Mouse (Mus musculus) E14TG2a.4 (cell line): Measurements from ENCODE around the gene Ebf4.

Experiments
- H3K27me3 ChIP-seq: 2 replicates; pipeline ENCODE4 v1.6.1; 2014; ENCODE audit warnings: low read length, control low read depth; ENCODE audit not compliant: insufficient read depth
- H3K36me3 ChIP-seq: 2 replicates; pipeline ENCODE4 v1.6.1; 2014; ENCODE audit warnings: low read length, control low read depth; ENCODE audit not compliant: insufficient read depth
- H3K4me1 ChIP-seq: replicated peaks from 2 replicates; pipeline ENCODE4 v1.6.1; 2014; ENCODE audit warnings: low read depth, low read length, control low read depth
- H3K4me3 ChIP-seq: replicated peaks from 2 replicates; pipeline ENCODE4 v1.5.1; 2014; ENCODE audit warnings: mild to moderate bottlenecking, low read length
- H3K9me3 ChIP-seq: 2 replicates; pipeline ENCODE4 v1.6.1; 2014; ENCODE audit warnings: low read length, control low read depth
- CTCF ChIP-seq: conservative IDR thresholded peaks from 2 replicates; pipeline ENCODE4 v1.5.1; 2014; ENCODE audit warnings: low read length
- NANOG ChIP-seq: IDR thresholded peaks from 2 replicates; pipeline ENCODE4 v1.6.1; 2014; ENCODE audit warnings: borderline replicate concordance, low read length, mixed read lengths
- POU5F1 ChIP-seq: IDR thresholded peaks from 2 replicates; pipeline ENCODE4 v1.6.1; 2014; ENCODE audit warnings: low read length, borderline replicate concordance

Ebf4 gene

DNA sequence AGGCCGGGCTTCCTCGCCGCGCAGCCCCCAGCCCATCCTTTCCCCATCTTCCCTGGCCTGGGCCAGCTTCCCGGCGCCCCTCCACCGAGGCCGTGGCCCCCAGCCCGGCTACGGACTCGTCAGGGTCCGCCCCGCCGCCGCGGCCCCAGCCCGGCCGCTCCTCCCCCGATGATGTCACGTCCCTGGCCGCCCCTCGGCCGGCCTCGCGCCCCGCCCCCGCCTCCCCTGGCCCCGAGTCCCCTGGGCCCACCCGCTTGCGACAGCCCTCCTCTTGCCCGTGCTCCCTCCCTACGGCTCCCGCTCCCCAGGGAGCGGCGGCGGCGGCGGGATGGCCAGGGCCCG is at the start of gene Ebf4:
Gene Ebf4 (plus strand): TSS at position 234 of the 342 bp plus-strand sequence.
- no peaks in the 10 kb centered on the region for H3K9me3 ChIP-seq
- H3K4me1 ChIP-seq, result peaks cover 32% of the 10 kb centered on the region
- H3K4me3 ChIP-seq, result peak within 1 kb of the TSS; percentile 81
- H3K36me3 ChIP-seq, result no peaks in the 10 kb centered on the region
- TF ChIP-seq POU5F1 (no peak), CTCF (no peak), NANOG (no peak)
- H3K27me3 ChIP-seq, result peaks cover 75% of the 10 kb centered on the region

DNA sequence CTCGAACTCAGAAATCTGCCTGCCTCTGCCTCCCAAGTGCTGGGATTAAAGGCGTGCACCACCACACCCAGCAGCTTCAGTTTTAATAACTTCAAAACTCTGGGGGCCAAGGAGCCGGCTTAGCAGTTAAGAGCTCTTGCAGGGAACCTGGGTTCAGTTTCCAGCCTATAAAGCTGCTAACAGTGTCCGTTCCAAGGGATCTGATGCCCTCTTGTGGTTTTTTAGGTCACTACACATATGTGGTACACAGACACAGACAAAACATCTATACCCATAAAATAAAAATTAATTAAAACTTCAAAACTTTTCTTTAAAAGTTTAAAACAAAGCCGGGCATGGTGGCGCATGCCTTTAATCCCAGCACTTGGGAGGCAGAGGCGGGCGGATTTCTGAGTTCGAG is 48.1 kb upstream of the Ebf4 start:
- H3K4me1 ChIP-seq, result peaks cover 4% of the 10 kb centered on the region; the same call in 1 of the 2 replicates
- H3K4me3 ChIP-seq, result no peak overlapping the region
- no peak for TF ChIP-seq POU5F1
- peak; percentile 46 for TF ChIP-seq CTCF
- TF ChIP-seq NANOG, result no peak
- no peaks in the 10 kb centered on the region; the same call in 1 of the 2 replicates for H3K27me3 ChIP-seq
- H3K9me3 ChIP-seq, result no peaks in the 10 kb centered on the region
- no peaks in the 10 kb centered on the region for H3K36me3 ChIP-seq

DNA sequence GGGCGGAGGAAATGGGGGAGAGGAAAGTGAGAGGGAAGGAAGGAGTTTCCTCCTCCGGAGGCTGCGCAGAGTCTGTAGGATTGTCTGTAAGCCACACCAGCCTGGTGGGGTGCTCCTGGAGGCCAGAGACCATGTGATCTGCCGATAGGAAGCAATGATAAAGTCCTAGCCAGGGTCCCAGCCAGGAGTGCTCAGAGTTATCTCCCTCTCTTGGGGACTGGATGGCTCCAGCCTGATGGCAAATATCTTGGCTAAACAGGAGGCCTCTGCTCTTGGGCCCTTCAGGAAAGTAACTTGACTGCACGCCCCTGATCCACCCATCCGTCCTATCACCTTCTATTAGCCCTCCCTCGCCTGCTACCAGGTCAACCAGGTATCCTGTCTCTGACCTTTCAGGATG is 46.7 kb upstream of the Ebf4 start:
- H3K27me3 ChIP-seq, result no peaks in the 10 kb centered on the region; the same call in 1 of the 2 replicates
- no peaks in the 10 kb centered on the region for H3K9me3 ChIP-seq
- peaks cover 4% of the 10 kb centered on the region; the same call in 1 of the 2 replicates for H3K4me1 ChIP-seq
- H3K36me3 ChIP-seq, result no peaks in the 10 kb centered on the region
- no peak for TF ChIP-seq NANOG
- TF ChIP-seq POU5F1, result no peak
- no peak for TF ChIP-seq CTCF
- H3K4me3 ChIP-seq, result no peak overlapping the region

DNA sequence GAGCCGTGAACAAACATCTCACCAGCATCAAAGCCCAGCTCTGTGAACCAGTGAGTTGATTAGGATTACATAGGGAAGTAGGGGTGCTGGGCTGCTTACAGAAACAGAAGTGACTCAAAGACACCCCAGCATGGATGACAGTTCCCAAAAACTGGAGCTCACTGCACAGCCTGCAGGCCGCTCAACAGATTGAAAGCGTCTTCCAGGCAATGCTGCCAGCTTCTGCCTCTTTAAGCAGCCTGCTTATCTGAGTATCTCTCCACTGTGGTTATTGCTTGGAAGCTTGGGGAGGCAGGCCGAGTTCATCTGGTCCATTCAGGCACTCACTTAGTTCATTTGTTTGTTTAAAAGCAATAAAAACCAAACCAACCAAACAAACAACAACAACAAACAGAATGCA is 38.2 kb upstream of the Ebf4 start:
- no peaks in the 10 kb centered on the region for H3K4me1 ChIP-seq
- no peak for TF ChIP-seq NANOG
- TF ChIP-seq CTCF, result no peak
- no peak for TF ChIP-seq POU5F1
- no peaks in the 10 kb centered on the region for H3K9me3 ChIP-seq
- no peaks in the 10 kb centered on the region for H3K36me3 ChIP-seq
- H3K4me3 ChIP-seq, result no peak overlapping the region
- no peaks in the 10 kb centered on the region; the same call in 1 of the 2 replicates for H3K27me3 ChIP-seq

DNA sequence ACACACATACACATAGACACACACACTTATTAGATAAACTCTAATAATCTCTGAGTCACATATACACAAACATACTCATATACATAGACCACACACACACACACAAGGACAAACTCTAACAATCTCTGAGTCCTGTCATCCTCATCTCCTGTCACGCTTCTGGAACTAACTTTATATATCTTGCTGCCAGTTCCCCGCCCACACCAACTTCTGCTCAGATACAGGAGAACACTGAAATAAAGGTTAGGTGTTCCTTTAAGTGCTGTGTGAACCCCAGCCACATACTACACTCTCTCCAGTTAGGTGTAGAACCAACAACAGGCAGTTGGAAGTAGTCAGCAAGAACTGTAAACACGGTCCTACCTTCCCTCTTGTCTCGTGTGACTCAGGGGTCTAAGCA is 34.1 kb upstream of the Ebf4 start:
- no peaks in the 10 kb centered on the region for H3K9me3 ChIP-seq
- H3K27me3 ChIP-seq, result no peaks in the 10 kb centered on the region; the same call in 1 of the 2 replicates
- no peaks in the 10 kb centered on the region for H3K36me3 ChIP-seq
- TF ChIP-seq NANOG, result no peak
- TF ChIP-seq CTCF, result no peak
- no peak for TF ChIP-seq POU5F1
- no peaks in the 10 kb centered on the region; the same call in 1 of the 2 replicates for H3K4me1 ChIP-seq
- H3K4me3 ChIP-seq, result no peak overlapping the region

DNA sequence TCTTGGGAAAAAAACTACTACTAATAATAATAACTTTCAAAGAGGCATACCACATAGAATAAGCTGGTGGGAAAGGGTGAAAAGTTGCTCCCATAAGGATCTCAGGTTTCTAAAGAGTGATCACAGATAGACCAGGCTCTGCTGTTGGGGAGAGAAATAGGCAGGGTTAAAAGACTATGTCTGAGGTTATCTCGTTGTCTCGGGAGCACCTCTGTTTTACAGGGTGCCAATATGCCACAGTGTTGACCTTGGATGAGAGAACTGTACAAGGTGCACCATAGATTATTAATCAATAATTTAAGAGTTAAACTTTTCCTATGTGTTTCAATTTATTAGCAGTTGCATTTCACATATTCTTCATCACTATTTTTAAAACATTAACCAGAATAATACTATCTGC is 33.1 kb upstream of the Ebf4 start:
- TF ChIP-seq NANOG, result no peak
- no peak for TF ChIP-seq CTCF
- TF ChIP-seq POU5F1, result no peak
- Histone ChIP-seq H3K27me3 (no peaks in the 10 kb centered on the region; the same call in 1 of the 2 replicates), H3K4me3 (no peak overlapping the region), H3K9me3 (no peaks in the 10 kb centered on the region), H3K4me1 (no peaks in the 10 kb centered on the region; the same call in 1 of the 2 replicates), H3K36me3 (no peaks in the 10 kb centered on the region)

DNA sequence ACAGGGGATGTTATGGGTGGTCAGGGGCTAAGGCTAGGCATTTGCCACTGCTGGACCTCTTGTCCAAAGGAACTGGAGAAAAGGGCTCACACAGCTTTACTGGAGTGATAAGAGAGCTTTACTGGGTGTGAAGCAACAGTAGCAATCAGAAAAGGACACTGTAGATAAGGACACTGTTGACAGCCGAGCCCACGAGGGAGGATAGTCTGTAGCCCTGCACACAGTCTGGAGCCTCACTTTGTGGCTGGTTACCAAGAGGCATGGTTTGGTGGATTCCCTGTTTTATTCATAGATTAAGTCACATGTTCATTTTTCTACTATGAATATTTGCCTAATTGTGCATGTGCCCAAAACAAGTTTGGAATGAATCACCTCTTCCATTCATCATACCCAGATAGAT is 32.6 kb upstream of the Ebf4 start:
- Histone ChIP-seq H3K4me3 (no peak overlapping the region), H3K9me3 (no peaks in the 10 kb centered on the region), H3K27me3 (no peaks in the 10 kb centered on the region; the same call in 1 of the 2 replicates), H3K36me3 (no peaks in the 10 kb centered on the region), H3K4me1 (no peaks in the 10 kb centered on the region; the same call in 1 of the 2 replicates)
- no peak for TF ChIP-seq CTCF
- TF ChIP-seq POU5F1, result no peak
- TF ChIP-seq NANOG, result no peak

DNA sequence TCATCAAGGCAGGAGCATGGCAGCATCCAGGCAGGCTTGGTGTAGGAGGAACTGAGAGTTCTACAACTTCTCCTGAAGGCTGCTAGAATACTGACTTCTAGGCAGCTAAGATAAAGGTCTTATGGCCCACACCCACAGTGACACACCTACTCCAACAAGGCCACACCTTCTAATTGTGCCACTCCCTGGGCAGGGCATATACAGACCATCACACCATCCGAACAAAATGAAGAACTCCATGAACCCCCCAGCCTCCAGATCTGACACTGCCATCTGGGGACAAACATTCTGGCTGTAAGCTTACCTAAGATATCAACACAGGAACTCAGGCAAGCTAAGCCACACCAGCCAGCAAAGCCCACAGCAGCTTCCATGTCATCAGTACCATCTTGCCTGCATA is 29.4 kb upstream of the Ebf4 start:
- Histone ChIP-seq H3K9me3 (no peaks in the 10 kb centered on the region), H3K4me3 (no peak overlapping the region), H3K36me3 (no peaks in the 10 kb centered on the region), H3K27me3 (no peaks in the 10 kb centered on the region), H3K4me1 (no peaks in the 10 kb centered on the region; the same call in 1 of the 2 replicates)
- TF ChIP-seq POU5F1 (no peak), NANOG (no peak), CTCF (no peak)

DNA sequence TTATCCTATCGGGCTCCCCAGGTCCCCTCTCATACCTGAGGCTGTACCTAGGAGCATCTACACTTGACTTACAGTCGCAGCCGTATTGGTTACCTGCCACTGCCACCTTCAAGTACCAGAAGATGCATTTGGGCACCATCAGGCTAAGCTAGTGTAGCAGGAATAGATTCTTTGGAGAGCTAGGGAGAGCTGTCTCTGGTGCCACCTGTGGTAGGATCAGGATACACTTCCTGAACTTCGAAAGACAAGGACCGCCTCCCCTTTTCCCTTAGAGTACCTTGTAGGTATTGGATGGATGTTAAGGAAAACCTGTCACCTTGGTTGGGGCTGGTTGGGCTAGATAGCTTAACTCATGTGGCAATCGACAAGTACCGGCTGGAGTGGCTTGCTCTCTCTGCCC is 26.9 kb upstream of the Ebf4 start:
- no peaks in the 10 kb centered on the region for H3K9me3 ChIP-seq

More for the DNA sequence above, 26.9 kb upstream of the Ebf4 start:
- Histone ChIP-seq H3K27me3 (no peaks in the 10 kb centered on the region), H3K4me1 (peaks cover 4% of the 10 kb centered on the region), H3K4me3 (no peak overlapping the region), H3K36me3 (no peaks in the 10 kb centered on the region)
- no peak for TF ChIP-seq NANOG
- TF ChIP-seq CTCF, result no peak
- TF ChIP-seq POU5F1, result no peak
